Mouse (Mus musculus) stomach, postnatal 0 days (tissue): ENCODE results near the gene Csnk1e.

ENCODE experiments used
- CTCF ChIP-seq: IDR thresholded peaks from 2 replicates; pipeline ENCODE4 v1.5.1; 2016; ENCODE audit warnings: antibody characterized with exemption, low read depth, mild to moderate bottlenecking, moderate library complexity
- EP300 ChIP-seq: optimal IDR thresholded peaks from 2 replicates; pipeline ENCODE3; 2016; ENCODE audit warnings: antibody characterized with exemption

DNA sequence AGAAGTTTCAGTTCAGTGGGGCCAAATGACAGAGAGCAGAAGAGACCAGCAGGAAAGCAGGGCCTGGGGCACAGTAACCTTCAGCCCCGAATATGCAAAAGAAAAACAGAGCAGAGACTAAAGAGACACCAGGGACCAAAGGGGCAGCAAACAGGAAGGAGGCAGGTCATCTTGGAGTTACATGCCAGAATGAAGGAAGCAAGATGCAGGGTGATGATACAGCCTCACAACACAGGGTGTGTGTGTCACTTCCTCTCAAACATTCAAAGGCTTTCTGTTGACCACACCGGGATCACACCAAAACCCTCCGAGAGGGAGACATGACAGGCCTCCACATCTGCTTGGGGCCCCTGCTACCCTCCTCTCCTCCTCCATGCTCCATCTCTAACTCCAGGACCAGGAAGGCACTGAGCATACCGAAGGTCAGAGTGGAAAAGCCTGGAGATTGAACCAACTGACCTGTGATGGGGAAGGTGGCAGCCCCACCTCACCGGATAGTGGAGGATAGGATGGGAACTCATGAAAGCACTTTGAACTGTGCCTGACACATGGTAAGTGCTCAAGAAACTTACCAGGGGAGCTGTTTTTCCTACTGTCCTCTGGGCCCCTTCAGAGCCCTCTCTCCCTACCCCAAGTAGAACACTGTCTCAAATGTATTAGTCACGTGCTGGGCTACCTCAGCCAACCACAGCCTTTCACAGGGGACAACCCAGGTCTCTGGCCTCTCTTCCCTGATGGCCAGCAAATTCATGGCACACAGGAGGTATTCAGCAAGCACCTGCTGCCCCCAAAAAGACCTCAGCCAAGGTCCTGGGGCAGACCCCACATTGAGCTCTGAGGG lies 55.0 kb downstream of the Csnk1e start:
- TF ChIP-seq EP300 (no peak), CTCF (no peak)
